Mouse (Mus musculus) small intestine, adult 2 months (tissue): ENCODE results near the gene Fmn2. TPM values are rescaled to one million over a fixed set of nuclear protein-coding genes. Genes with fewer than 3 reads are reported as not detected.

Source experiments
- H3K27ac ChIP-seq: fragments of 200-500 bp; 2 replicates; pipeline ENCODE4 v1.5.1; 2012; ENCODE audit warnings: low read depth, low read length, control low read depth, inconsistent platforms; ENCODE audit not compliant: insufficient read depth
- H3K27me3 ChIP-seq: fragments of 200-500 bp; 2 replicates; pipeline ENCODE4 v1.6.1; 2012; ENCODE audit warnings: mild to moderate bottlenecking, moderate library complexity, low read length, inconsistent platforms; ENCODE audit not compliant: control insufficient read depth, insufficient read depth
- H3K36me3 ChIP-seq: fragments of 200-500 bp; 2 replicates; pipeline ENCODE4 v1.6.1; 2012; ENCODE audit warnings: mild to moderate bottlenecking, low read length, control low read depth, inconsistent platforms; ENCODE audit not compliant: control insufficient read depth, insufficient read depth
- H3K4me1 ChIP-seq: fragments of 200-500 bp; 2 replicates; pipeline ENCODE4 v1.6.1; 2012; ENCODE audit warnings: low read length, inconsistent platforms, mixed read lengths; ENCODE audit not compliant: control insufficient read depth, insufficient read depth, insufficient read length
- H3K4me3 ChIP-seq: fragments of 200-500 bp; 2 replicates; pipeline ENCODE4 v1.5.1; 2012; ENCODE audit warnings: low read depth, mild to moderate bottlenecking, control low read depth, inconsistent platforms, low read length, moderate library complexity
- CTCF ChIP-seq: fragments of 200-500 bp; IDR thresholded peaks from 2 replicates; pipeline ENCODE4 v1.5.1; 2012; ENCODE audit warnings: low read depth, mild to moderate bottlenecking, control low read depth, inconsistent platforms, low read length, moderate library complexity, mixed read lengths; ENCODE audit not compliant: insufficient replicate concordance, insufficient read length; ENCODE audit errors: extremely low read depth
- POLR2A ChIP-seq: fragments of 200-500 bp; IDR thresholded peaks from 2 replicates; pipeline ENCODE4 v1.6.1; 2012; ENCODE audit warnings: low read depth, mild to moderate bottlenecking, control low read depth, inconsistent platforms, low read length, moderate library complexity
- WGBS: fragments of 180-500 bp; shearing (Covaris S2); methylation state at CpG from one replicate; pipeline ENCODE4 v1.1.7; 2018; 5-methylcytosine and 5-hydroxymethylcytosine counted together
- polyA plus RNA-seq: library from polyadenylated mRNA; depleted of rRNA; stranded (reverse); fragments of >200 nt; gene quantifications from 2 replicates; pipeline ENCODE4 v1.2.3, GENCODE M21; 2012

Fmn2 gene
- polyA plus RNA-seq, 1 experiment, result 0.11 TPM

DNA sequence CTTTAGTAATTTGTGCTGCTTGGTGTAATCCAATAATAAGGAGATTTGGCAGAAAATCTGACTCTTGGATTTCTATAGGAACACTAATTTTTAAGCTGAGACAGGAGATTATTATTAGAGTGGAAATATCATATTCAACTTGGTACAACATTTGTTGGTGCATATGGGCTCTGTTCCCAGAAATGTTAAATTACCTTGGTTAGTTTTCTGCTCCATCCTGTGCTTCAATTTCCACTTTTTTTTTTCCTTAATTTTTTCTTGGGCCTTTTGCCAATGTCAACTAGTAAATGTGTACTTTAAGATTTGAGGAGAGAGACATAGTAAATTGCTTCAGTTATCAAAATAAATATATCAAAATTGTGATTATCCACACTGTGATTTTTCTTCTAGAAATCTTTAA, 163.5 kb downstream of the Fmn2 start:
- TF ChIP-seq CTCF (no peak), POLR2A (no peak)
- Histone ChIP-seq H3K27ac (no peak overlapping the region), H3K4me1 (no peaks in the 10 kb centered on the region)

DNA sequence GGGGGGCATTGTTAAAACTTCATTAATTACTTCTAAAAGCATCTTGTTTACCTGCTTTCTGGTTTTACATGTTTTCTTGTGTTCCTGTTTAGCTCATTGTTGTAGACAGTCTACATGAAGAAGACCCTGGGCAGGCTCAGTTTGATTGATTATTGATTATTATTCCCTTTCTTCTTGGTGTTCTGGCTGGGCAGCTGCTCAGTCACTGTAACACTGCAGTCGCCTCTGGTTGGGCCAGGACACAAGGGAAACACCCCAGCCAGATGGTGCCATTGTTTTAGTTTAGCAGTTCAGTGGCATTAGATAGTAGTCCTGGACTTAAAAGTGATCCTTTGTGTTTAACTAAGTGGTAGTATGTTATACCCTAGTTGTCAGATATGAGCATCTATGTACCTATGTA, 167.5 kb downstream of the Fmn2 start:
- no peaks in the 10 kb centered on the region for H3K27me3 ChIP-seq
- no peak for TF ChIP-seq CTCF
- no peak for TF ChIP-seq POLR2A
- H3K4me3 ChIP-seq, result no peak overlapping the region
- no peaks in the 10 kb centered on the region for H3K36me3 ChIP-seq
- 68% methylated on average over 1 of the region's 1 CpGs for WGBS
- no peaks in the 10 kb centered on the region for H3K4me1 ChIP-seq
- H3K27ac ChIP-seq, result no peak overlapping the region

More for the DNA sequence above, 163.5 kb downstream of the Fmn2 start:
- Histone ChIP-seq H3K27me3 (no peaks in the 10 kb centered on the region), H3K4me3 (no peak overlapping the region), H3K36me3 (no peaks in the 10 kb centered on the region)

DNA sequence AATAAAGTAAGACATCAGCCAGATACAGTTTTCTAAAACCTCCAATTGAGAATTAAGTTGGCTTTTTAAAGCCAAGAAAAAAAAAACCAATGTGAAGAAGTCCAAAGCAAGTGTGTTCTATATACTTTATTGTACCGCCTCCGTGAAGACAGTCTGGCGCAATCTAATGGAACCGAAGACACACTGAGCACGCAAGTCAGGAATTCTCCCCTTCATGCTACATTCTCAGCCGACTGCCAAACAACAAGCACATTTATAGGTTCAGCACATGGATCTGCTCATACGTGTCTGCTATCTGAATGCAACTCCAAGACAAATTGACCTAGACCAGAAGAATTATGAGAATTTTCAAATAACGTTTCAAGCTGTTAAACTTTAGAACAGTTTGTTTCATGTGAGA, 169.2 kb downstream of the Fmn2 start:
- WGBS, result 91% methylated on average over 8 of the region's 8 CpGs
- Histone ChIP-seq H3K27me3 (no peaks in the 10 kb centered on the region), H3K27ac (no peak overlapping the region), H3K4me3 (no peak overlapping the region), H3K36me3 (no peaks in the 10 kb centered on the region), H3K4me1 (no peaks in the 10 kb centered on the region)
- no peak for TF ChIP-seq POLR2A
- no peak for TF ChIP-seq CTCF

DNA sequence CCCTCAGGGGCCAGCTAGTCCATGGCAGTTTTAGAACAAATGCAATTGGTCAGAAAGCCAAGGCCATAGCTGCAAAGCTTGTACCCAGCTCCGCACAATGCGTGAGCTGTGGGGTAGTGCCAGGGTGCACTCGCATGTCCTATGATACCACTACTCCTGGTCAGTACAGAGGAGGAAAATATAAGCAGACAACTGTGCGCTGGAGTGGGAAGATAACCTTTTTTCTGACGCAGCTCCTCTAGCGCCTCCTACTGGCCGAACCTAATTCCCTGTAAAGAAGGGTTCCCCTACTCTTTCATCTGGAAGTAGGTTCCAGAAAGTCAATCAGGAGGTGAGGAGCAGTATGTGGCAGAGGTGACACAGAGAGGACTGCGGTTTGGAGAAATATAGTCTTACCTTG, 173.0 kb downstream of the Fmn2 start:
- 67% methylated on average over 8 of the region's 8 CpGs for WGBS
- TF ChIP-seq CTCF (no peak; the same call in 1 of the 2 replicates), POLR2A (no peak)
- Histone ChIP-seq H3K4me1 (no peaks in the 10 kb centered on the region), H3K4me3 (no peak overlapping the region), H3K27ac (no peak overlapping the region), H3K27me3 (no peaks in the 10 kb centered on the region), H3K36me3 (no peaks in the 10 kb centered on the region)

DNA sequence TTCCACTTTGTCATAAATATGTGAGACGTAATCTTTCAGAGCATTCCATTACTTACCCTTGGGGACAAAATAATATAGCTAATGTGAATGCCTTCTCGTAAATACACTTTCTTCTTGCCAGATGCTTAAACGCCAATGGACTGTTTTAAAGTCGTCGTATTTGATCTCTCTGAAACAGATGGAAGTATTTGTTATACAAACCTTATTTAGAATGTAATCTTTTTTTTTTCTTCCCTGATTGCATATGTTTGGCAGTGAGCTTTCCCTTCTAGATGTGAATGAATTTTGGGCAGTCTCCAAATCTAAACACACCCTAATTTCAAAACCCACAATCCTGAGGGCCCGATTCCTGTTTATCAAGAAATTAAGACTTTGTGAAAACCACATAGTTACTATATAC, 173.7 kb downstream of the Fmn2 start:
- Histone ChIP-seq H3K4me3 (no peak overlapping the region), H3K36me3 (no peaks in the 10 kb centered on the region), H3K4me1 (no peaks in the 10 kb centered on the region), H3K27ac (no peak overlapping the region), H3K27me3 (no peaks in the 10 kb centered on the region)
- TF ChIP-seq CTCF, result no peak
- no peak for TF ChIP-seq POLR2A
- WGBS, result 82% methylated on average over 6 of the region's 6 CpGs

DNA sequence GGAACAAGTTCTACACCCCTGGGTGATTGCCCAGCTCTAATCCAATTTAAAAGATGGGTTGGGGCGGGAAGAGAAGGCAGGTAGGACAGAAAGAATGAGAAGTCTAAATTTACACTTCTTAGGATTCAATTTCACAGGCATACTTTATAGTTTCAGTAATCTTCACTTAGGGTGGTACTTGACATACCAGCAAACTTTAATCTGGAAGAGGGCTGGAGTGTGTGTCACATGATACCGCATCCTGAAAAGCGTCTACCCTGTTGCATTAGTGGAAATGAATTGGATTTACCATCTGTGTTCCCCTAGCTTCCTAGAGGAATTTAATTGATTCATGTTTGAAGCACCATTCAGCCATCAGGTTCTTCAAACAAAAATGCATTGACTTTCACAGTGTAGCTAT, 174.6 kb downstream of the Fmn2 start:
- TF ChIP-seq POLR2A, result no peak
- TF ChIP-seq CTCF, result no peak
- Histone ChIP-seq H3K36me3 (no peaks in the 10 kb centered on the region), H3K4me1 (no peaks in the 10 kb centered on the region), H3K4me3 (no peak overlapping the region), H3K27me3 (no peaks in the 10 kb centered on the region), H3K27ac (no peak overlapping the region)
- WGBS, result 88% methylated on average over 3 of the region's 3 CpGs

DNA sequence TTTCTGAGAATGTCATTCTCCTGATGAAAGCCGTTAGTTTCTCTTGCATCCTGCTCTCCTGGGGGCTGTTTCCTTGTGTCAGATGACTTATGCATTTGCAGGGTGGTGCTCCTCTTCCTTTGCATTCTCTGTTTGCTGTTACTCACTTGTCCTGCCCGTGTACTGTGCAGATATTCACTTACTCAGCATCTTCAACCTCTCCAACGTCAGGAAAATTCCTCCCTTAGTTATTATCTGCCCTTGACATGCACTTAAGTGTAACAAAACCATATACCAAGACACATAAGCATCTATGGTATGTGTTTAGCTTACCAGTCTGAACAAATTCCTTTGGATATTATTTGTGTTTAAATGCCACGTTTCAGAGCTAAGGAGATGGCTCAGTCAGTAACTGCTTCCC, 175.6 kb downstream of the Fmn2 start:
- H3K27ac ChIP-seq, result no peak overlapping the region
- H3K4me1 ChIP-seq, result no peaks in the 10 kb centered on the region
- H3K27me3 ChIP-seq, result no peaks in the 10 kb centered on the region
- TF ChIP-seq POLR2A (no peak), CTCF (no peak)
- H3K36me3 ChIP-seq, result no peaks in the 10 kb centered on the region
- H3K4me3 ChIP-seq, result no peak overlapping the region
- WGBS, result 50% methylated on average over 4 of the region's 4 CpGs

DNA sequence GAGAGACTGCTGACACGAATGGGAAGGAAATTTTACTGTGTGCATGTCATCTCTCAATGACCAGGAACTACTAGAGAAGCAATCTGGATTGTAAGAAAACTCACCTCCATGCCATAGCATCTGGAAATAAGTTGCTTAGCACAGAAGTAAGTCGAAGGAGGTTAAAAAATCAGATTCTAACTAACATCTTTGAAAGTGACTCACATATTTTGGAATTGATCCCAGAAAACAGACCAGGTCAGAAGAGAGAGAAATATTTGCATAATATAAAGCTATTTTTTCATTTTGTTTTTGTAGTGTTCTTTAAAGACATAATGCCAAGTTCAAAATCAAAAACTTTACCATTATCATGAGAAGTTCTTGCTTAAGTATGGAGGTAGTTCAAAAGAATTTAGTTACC, 187.7 kb downstream of the Fmn2 start:
- H3K4me3 ChIP-seq, result no peak overlapping the region
- H3K27ac ChIP-seq, result no peak overlapping the region
- no peaks in the 10 kb centered on the region for H3K4me1 ChIP-seq
- no peak for TF ChIP-seq CTCF
- no peak for TF ChIP-seq POLR2A
- H3K27me3 ChIP-seq, result no peaks in the 10 kb centered on the region
- 69% methylated on average over 2 of the region's 2 CpGs for WGBS
- H3K36me3 ChIP-seq, result no peaks in the 10 kb centered on the region
